Mouse (Mus musculus) cortical plate, adult 2 months (tissue): ENCODE measurements around the gene Paqr9. TPM values are rescaled to one million over a fixed set of nuclear protein-coding genes. Genes with fewer than 3 reads are reported as not detected.
"Not testable (repeated sequence)": the region's sequence is repeated elsewhere in the genome, so short reads cannot be mapped to it uniquely, and the experiment has no call there.

ENCODE experiments used
- H3K27ac ChIP-seq: fragments of 200-500 bp; 2 replicates; pipeline ENCODE4 v1.5.1; 2012; ENCODE audit warnings: low read length, control low read depth, inconsistent platforms; ENCODE audit not compliant: insufficient read depth
- H3K4me1 ChIP-seq: fragments of 200-500 bp; 2 replicates; pipeline ENCODE4 v1.6.1; 2011; ENCODE audit warnings: low read length; ENCODE audit not compliant: control insufficient read depth, insufficient read depth
- H3K4me3 ChIP-seq: fragments of 200-500 bp; 2 replicates; pipeline ENCODE4 v1.5.1; 2011; ENCODE audit warnings: mild to moderate bottlenecking, low read length, control low read depth; ENCODE audit not compliant: insufficient read depth
- CTCF ChIP-seq: fragments of 200-500 bp; IDR thresholded peaks from 2 replicates; pipeline ENCODE4 v1.5.1; 2011; ENCODE audit warnings: mild to moderate bottlenecking, control low read depth, low read length; ENCODE audit not compliant: insufficient read depth; ENCODE audit errors: extremely low read depth
- POLR2A ChIP-seq: fragments of 200-500 bp; IDR thresholded peaks from 2 replicates; pipeline ENCODE4 v1.6.1; 2011; ENCODE audit warnings: mild to moderate bottlenecking, low read length, control low read depth; ENCODE audit not compliant: insufficient read depth; ENCODE audit errors: extremely low read depth
- polyA plus RNA-seq: library from polyadenylated mRNA; depleted of rRNA; stranded (reverse); fragments of >200 nt; gene quantifications from 2 replicates; pipeline ENCODE4 v1.2.3, GENCODE M21; 2012; rRNA removed

Paqr9 gene
- polyA plus RNA-seq = 18.0 and 19.0 TPM in 2 replicates

DNA sequence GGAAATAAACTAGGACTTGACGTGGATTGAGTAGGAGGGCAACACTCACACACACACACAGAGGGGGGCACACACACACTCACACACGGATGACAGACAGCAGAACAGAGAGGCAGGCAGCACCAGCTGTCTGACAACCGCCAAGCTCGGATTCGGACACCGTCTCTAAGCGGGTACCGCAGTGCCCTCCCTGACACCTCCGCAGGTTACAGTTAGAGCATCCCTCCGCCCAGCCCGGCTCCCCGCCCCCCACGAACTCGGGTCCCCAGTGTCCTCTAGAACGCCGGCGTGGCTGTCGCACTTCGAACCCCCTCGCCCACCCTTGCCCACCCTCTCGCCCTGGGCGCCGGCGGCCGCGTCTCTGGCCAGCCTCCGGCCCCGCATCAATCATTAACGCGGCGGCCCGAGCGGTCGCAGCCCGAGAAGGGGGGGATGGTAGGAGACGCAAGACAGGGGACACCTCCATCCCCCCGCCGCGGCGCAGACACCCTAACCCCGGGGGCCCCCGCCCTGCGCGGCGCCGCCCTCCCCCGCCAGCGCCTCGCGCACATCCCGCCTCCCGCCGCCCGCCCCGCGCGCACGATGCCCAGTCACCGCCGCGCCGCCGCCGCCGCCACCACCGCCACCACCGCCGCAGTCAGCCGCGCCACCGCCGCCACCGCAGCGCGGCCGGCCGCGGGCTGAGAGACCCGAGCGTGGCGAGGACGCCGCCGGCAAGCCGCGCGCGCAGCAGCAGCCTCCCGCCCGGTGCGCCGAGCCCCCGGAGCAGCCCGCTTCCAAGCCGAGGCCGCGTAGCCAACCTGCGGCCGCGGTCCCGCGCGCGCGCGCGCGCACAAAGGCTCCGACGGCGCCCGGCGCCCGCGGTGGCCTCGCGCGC is at the start of gene Paqr9:
Gene Paqr9, plus strand, starts transcription at position 599 of the 877 bp plus-strand sequence.
- TF ChIP-seq CTCF (no peak), POLR2A (0 out of 2 replicates have a peak, but pooled peaks have one; percentile 34)
- Histone ChIP-seq H3K4me1 (peaks cover 4% of the 10 kb centered on the region; the same call in 1 of the 2 replicates), H3K4me3 (peak within 1 kb of the TSS; percentile 51), H3K27ac (peak within 1 kb of the TSS; percentile 49)

DNA sequence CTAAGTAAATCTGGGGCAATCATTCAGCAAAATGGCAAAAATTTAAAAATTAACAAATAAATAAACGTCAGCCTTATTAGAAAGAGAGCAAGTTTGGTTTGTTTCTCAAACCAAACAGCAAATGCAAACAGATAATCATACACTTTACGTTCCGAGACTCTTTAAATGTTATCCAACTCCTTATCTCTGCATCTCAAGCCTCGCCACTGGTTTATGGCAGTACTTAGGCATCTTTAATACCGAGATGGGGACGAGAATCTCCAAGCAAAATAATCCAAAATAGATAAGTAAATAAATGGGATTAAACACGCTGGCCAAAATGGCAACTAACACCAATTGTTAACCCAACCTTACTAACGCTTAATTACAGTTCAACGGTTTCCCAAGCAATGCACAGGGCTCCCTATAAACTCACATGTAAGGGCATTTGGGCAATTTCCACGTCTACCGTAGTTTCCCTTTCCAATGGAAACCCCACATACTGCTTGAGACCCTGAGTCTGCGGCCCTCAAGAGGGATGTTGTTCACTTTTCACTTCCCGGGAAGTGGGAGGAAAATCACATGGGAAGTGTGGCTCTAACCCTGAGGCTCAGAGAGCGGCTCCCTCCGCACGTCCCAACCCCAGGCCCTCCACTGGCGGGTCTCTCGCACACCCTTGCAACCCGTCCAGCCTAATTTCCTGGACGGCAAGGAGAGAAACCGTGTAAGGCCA is 48.6 kb upstream of the Paqr9 start:
- Histone ChIP-seq H3K27ac (no peak overlapping the region), H3K4me3 (peak overlapping the region; percentile 92), H3K4me1 (no peaks in the 10 kb centered on the region; the same call in 1 of the 2 replicates)
- TF ChIP-seq POLR2A (no peak), CTCF (no peak)

GRCm38 (mm10) chr9:95511472-95512330 is 47.8 kb upstream of the Paqr9 start, which contains the start of gene U2surp:
Gene U2surp, minus strand, starts transcription at chr9:95511996.
- peak within 1 kb of the TSS; percentile 92 for H3K4me3 ChIP-seq
- peak within 1 kb of the TSS; percentile 91 for H3K27ac ChIP-seq
- H3K4me1 ChIP-seq = no peaks in the 10 kb centered on the region; the same call in 1 of the 2 replicates
- no peak for TF ChIP-seq CTCF
- peak; percentile 63; the same call in 1 of the 2 replicates for TF ChIP-seq POLR2A

DNA sequence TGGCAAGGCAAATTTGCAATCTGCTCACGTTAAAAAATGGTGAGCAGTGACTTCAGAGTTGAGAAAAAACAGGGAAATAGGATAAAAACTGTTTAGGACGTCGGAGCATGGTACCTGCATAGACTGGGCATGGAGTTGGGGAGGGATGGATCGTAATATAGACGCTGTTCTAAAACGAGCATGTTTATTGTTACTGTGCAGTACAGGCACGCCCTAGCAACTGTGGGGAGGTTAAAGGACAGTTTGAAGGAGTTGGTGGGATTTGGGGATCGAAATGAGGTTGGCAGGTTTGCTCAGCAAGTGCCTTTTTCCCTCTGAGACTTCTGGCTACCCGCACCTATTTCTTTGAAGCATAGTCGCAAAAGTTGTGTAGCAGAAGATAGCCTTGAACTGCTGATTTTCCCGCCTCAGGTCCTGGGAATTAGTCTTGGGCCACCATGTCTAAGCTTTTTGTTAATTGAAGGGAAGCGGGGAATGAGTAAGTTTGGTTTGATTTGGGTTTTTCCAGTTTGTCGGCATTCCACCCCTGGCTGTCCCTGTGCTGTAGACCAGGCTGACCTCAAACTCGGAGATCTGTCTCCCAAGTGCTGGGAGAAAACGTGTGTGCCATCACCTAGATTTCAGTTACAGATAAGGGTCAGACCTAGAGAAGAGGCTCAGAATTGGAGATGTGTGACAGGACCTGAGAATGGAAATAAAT is 47.0 kb upstream of the Paqr9 start:
- Histone ChIP-seq H3K4me1 (no peaks in the 10 kb centered on the region; the same call in 1 of the 2 replicates), H3K27ac (peak overlapping the region; percentile 91), H3K4me3 (peak overlapping the region; percentile 92)
- TF ChIP-seq POLR2A (no peak), CTCF (no peak)

- no peak overlapping the region for H3K4me3 ChIP-seq
- H3K27ac ChIP-seq = no peak overlapping the region
- no peaks in the 10 kb centered on the region; the same call in 1 of the 2 replicates for H3K4me1 ChIP-seq
- TF ChIP-seq CTCF (no peak), POLR2A (no peak)
Observed at GRCm38 (mm10) chr9:95513776-95514175, 45.7 kb upstream of the Paqr9 start.

DNA sequence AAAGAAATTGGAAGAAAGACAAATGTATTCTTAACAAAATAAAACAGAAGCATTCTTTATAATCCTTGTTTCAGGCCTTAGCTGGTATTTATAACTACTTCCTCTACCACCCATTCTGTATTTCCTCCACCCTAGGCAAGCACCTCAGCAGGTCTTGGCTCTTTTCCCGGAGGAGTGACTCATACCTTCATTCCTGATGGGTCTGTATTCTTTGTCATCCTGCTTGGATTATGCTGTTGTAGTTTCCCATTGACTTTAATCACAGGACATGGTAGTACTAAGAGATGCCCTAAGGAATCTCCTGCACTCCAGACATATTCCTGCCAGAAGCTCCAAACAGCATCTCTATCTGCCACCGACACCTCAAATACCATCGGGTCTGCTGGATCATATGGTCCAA is 45.1 kb upstream of the Paqr9 start:
- H3K4me3 ChIP-seq, H3K4me1 ChIP-seq, H3K27ac ChIP-seq: not testable (repeated sequence)

- Histone ChIP-seq H3K4me1 (no peaks in the 10 kb centered on the region; the same call in 1 of the 2 replicates), H3K27ac (no peak overlapping the region), H3K4me3 (no peak overlapping the region)
- TF ChIP-seq POLR2A = no peak
- TF ChIP-seq CTCF = no peak
Observed at GRCm38 (mm10) chr9:95520563-95520962, 38.9 kb upstream of the Paqr9 start.

DNA sequence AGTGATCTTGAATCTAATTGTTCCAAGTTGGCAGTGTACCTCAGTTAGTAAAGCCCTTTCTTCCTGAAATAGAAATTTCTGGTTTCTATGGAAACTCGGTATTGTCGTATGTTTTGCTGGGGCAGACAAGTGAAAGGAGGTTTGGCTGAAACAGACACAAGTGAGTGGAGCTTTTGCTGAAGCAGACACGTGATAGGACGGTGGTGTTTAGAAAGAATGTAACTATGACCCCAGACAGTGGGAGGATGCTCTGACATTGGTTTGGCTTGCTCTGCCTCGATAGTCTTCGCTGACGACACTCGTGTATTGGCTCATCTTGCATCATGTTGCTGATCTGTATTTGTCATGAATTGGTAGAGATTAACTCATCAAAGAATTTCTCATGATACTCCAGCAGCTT is 38.4 kb upstream of the Paqr9 start:
- no peak for TF ChIP-seq POLR2A
- no peak for TF ChIP-seq CTCF
- Histone ChIP-seq H3K27ac (no peak overlapping the region), H3K4me1 (no peaks in the 10 kb centered on the region; the same call in 1 of the 2 replicates), H3K4me3 (no peak overlapping the region)
